In the genomic region with DNA sequence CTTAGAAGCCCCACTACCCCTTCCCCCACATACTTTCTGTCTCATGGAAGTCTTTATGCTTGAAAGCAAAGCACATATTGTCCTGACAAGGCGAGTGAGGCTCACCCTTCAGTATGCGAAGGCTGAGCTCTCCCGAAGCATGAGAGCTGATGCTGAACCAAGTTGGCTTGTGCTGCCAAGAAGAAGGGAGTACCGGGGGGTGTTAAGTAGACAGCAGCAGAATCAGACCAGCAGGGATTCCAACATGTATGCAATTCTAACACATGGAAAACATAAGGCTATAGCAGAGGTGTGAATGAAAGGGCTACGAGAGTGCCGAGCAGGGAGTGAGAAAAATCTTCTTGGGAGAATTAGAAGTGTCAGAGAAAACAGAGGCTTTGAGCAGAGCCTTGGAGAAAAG, we compare ENCODE assay signal across 26 mouse cellular contexts.
DNase-seq lines count a peak whose midpoint lies in the region; ATAC-seq and TF ChIP-seq lines count a peak whose summit lies in the region.
"Had no signal": no experiment of that assay in that cellular context is flagged by ENCODE, and none has a peak within 500 bp of the region (broad histone marks: within the 10 kb centered on the region; RNA-seq: fewer than 3 reads in every experiment).

No protein-coding gene starts in this region.

- H3K27me3 ChIP-seq in embryonic facial prominence, embryonic 14.5 days (replicated peaks; ENCODE audit: control insufficient read depth, insufficient read depth, low read length): no peaks in the 10 kb centered on the region
- H3K27me3 ChIP-seq in embryonic facial prominence, embryonic 10.5 days (replicated peaks; ENCODE audit: low read depth, poor library complexity, severe bottlenecking): no peaks in the 10 kb centered on the region
- H3K27me3 ChIP-seq: embryonic facial prominence, embryonic 12.5 days; hindbrain, embryonic 13.5 days; kidney, embryonic 15.5 days; limb, embryonic 12.5 days; liver, embryonic 13.5 days; neural tube, embryonic 15.5 days had no signal

- no peak for TF ChIP-seq CTCF in layer of hippocampus, adult 2 months (conservative IDR thresholded peaks at IDR 0.05)

- no peaks in the 10 kb centered on the region for H3K4me1 ChIP-seq in embryonic facial prominence, embryonic 14.5 days (ENCODE audit: control insufficient read depth, insufficient read depth, low read length)
- H3K4me1 ChIP-seq in embryonic facial prominence, embryonic 10.5 days: no peaks in the 10 kb centered on the region
- H3K4me1 ChIP-seq: embryonic facial prominence, embryonic 12.5 days; hindbrain, embryonic 13.5 days; kidney, embryonic 15.5 days; limb, embryonic 12.5 days; liver, embryonic 13.5 days; neural tube, embryonic 15.5 days had no signal

- H3K36me3 ChIP-seq in embryonic facial prominence, embryonic 14.5 days (ENCODE audit: control insufficient read depth, insufficient read depth, low read length): no peaks in the 10 kb centered on the region
- H3K36me3 ChIP-seq in embryonic facial prominence, embryonic 10.5 days (replicated peaks): no peaks in the 10 kb centered on the region
- H3K36me3 ChIP-seq: embryonic facial prominence, embryonic 12.5 days; hindbrain, embryonic 13.5 days; kidney, embryonic 15.5 days; limb, embryonic 12.5 days; liver, embryonic 13.5 days; neural tube, embryonic 15.5 days had no signal

- WGBS in embryonic facial prominence, embryonic 14.5 days: 53% methylated on average over 6 of the region's 6 CpGs
- WGBS in embryonic facial prominence, embryonic 10.5 days: 82% methylated on average over 6 of the region's 6 CpGs

- ATAC-seq in embryonic facial prominence, embryonic 14.5 days (ENCODE audit: low read depth): no peak
- ATAC-seq: activated CD4-positive, CD25-positive, alpha-beta regulatory T cell, adult 4 months had no signal

- H3K9me3 ChIP-seq in embryonic facial prominence, embryonic 14.5 days (ENCODE audit: control insufficient read depth, low read length): no peaks in the 10 kb centered on the region
- H3K9me3 ChIP-seq in embryonic facial prominence, embryonic 10.5 days: no peaks in the 10 kb centered on the region
- H3K9me3 ChIP-seq: embryonic facial prominence, embryonic 12.5 days; hindbrain, embryonic 13.5 days; kidney, embryonic 15.5 days; limb, embryonic 12.5 days; liver, embryonic 13.5 days; neural tube, embryonic 15.5 days had no signal

- H3K4me2 ChIP-seq in embryonic facial prominence, embryonic 14.5 days (ENCODE audit: low read depth, low read length): no peak overlapping the region
- H3K4me2 ChIP-seq: embryonic facial prominence, embryonic 12.5 days; hindbrain, embryonic 13.5 days; kidney, embryonic 15.5 days; limb, embryonic 12.5 days; liver, embryonic 13.5 days; midbrain, embryonic 11.5 days; neural tube, embryonic 15.5 days had no signal

- no peak overlapping the region for H3K27ac ChIP-seq in embryonic facial prominence, embryonic 14.5 days (replicated peaks; ENCODE audit: low read depth, low read length)
- H3K27ac ChIP-seq in embryonic facial prominence, embryonic 10.5 days (replicated peaks): no peak overlapping the region
- peak overlapping the region; percentile 39; the same call in 1 of the 2 replicates for H3K27ac ChIP-seq in layer of hippocampus, adult 2 months
- H3K27ac ChIP-seq: embryonic facial prominence, embryonic 12.5 days; hindbrain, embryonic 13.5 days; kidney, embryonic 15.5 days; limb, embryonic 12.5 days; liver, embryonic 13.5 days; neural tube, embryonic 15.5 days had no signal

- no peak overlapping the region for H3K9ac ChIP-seq in embryonic facial prominence, embryonic 14.5 days (ENCODE audit: low read depth, low read length)
- H3K9ac ChIP-seq: embryonic facial prominence, embryonic 12.5 days; hindbrain, embryonic 13.5 days; kidney, embryonic 15.5 days; limb, embryonic 12.5 days; liver, embryonic 13.5 days; neural tube, embryonic 15.5 days had no signal

- no peak overlapping the region for H3K4me3 ChIP-seq in embryonic facial prominence, embryonic 14.5 days (ENCODE audit: low read depth, low read length)
- H3K4me3 ChIP-seq in embryonic facial prominence, embryonic 10.5 days: no peak overlapping the region
- H3K4me3 ChIP-seq in layer of hippocampus, adult 2 months: no peak overlapping the region
- H3K4me3 ChIP-seq: embryonic facial prominence, embryonic 12.5 days; erythroblast, embryonic 14.5 days; hindbrain, embryonic 13.5 days; kidney, embryonic 15.5 days; limb, embryonic 12.5 days; liver, embryonic 13.5 days; neural tube, embryonic 15.5 days had no signal

- DNase-seq in embryonic facial prominence, embryonic 14.5 days (ENCODE audit: low spot score): peak; percentile 41
- DNase-seq in embryonic facial prominence, embryonic 10.5 days (ENCODE audit: low spot score): no peak
- DNase-seq in layer of hippocampus, adult 2 months (ENCODE audit: low spot score in 2 of 2): no peak
- DNase-seq in layer of hippocampus, adult 11-12 months (ENCODE audit: low spot score): no peak
- DNase-seq in brain, adult 2 months (ENCODE audit: low read depth, low spot score): peak; percentile 67
- DNase-seq in retina, postnatal 1 day: peak; percentile 73
- no peak for DNase-seq in gastrocnemius, adult 18-20 months (ENCODE audit: low spot score)
- no peak for DNase-seq in cerebellum, postnatal 25 days
- DNase-seq: adrenal gland, adult 8-10 months; cerebellum, adult 9-11 months; heart, postnatal 36 days; kidney, adult 11 months; kidney, postnatal 36 days; layer of hippocampus, adult 9-11 months; liver, embryonic 13.5 days; lung, adult 2 months; lung, postnatal 14 days; thymus, adult 2 months had no signal

Comparison
In these comparisons a context has a peak if more than half of its experiments do, and no peak if none do; other contexts are left out.
1. DNase-seq: peak in embryonic facial prominence, embryonic 14.5 days (single experiment), brain, adult 2 months (single experiment) and retina, postnatal 1 day (single experiment); none in embryonic facial prominence, embryonic 10.5 days (single experiment), layer of hippocampus, adult 2 months (0 of 2), layer of hippocampus, adult 11-12 months (single experiment), gastrocnemius, adult 18-20 months (single experiment) and cerebellum, postnatal 25 days (0 of 2).